Mouse (Mus musculus): ENCODE data around the gene Ppp1r13l. TPM values are rescaled to one million over a fixed set of nuclear protein-coding genes. Genes with fewer than 3 reads are reported as not detected.

Ppp1r13l gene
- total and polyA plus RNA-seq, 2 experiments = 0.18 to 4.6 TPM

GRCm38 (mm10) chr7:19356311-19356710 lies 3.2 kb upstream of the Ppp1r13l start:
- Histone ChIP-seq H3K79me2 (ENCODE audit: control insufficient read depth, insufficient read depth, low read length) (no peaks in the 10 kb centered on the region), H3K27me3 (ENCODE audit: control insufficient read depth, insufficient read depth, low read length) (no peaks in the 10 kb centered on the region), H3K4me1 (ENCODE audit: control insufficient read depth, insufficient read depth, low read length) (0 out of 2 replicates have a peak, but pooled peaks cover 2% of the 10 kb centered on the region), H3K36me3 (ENCODE audit: control insufficient read depth, insufficient read depth, low read length) (no peaks in the 10 kb centered on the region), H3K4me3 (ENCODE audit: insufficient read depth, low read depth, low read length) (no peak overlapping the region), H3K27ac (replicated peaks; ENCODE audit: insufficient read depth, low read depth, low read length) (no peak overlapping the region), H3K9ac (ENCODE audit: low read depth, low read length) (no peak overlapping the region)
- WGBS = 79% methylated on average over 10 of the region's 10 CpGs
- no peak for TF ChIP-seq CTCF (IDR thresholded peaks at IDR 0.05; ENCODE audit: low read depth, low read length)
- TF ChIP-seq POLR2A (IDR thresholded peaks at IDR 0.05; ENCODE audit: extremely low read depth, insufficient read depth, low read length) = no peak
- DNase-seq (ENCODE audit: extremely low read depth, low read depth, low spot score) = no peak

- 0 out of 2 replicates have a peak, but pooled peaks cover 2% of the 10 kb centered on the region for H3K4me1 ChIP-seq (ENCODE audit: control insufficient read depth, insufficient read depth, low read length)
- H3K79me2 ChIP-seq (ENCODE audit: control insufficient read depth, insufficient read depth, low read length) = no peaks in the 10 kb centered on the region
- H3K9ac ChIP-seq (ENCODE audit: low read depth, low read length) = no peak overlapping the region
- H3K36me3 ChIP-seq (ENCODE audit: control insufficient read depth, insufficient read depth, low read length) = no peaks in the 10 kb centered on the region
- TF ChIP-seq CTCF (IDR thresholded peaks at IDR 0.05; ENCODE audit: low read depth, low read length) (no peak), POLR2A (IDR thresholded peaks at IDR 0.05; ENCODE audit: extremely low read depth, insufficient read depth, low read length) (no peak)
- H3K27me3 ChIP-seq (ENCODE audit: control insufficient read depth, insufficient read depth, low read length) = no peaks in the 10 kb centered on the region
- no peak overlapping the region for H3K4me3 ChIP-seq (ENCODE audit: insufficient read depth, low read depth, low read length)
- WGBS = 93% methylated on average over 25 of the region's 25 CpGs
- no peak overlapping the region for H3K27ac ChIP-seq (replicated peaks; ENCODE audit: insufficient read depth, low read depth, low read length)
- no peak for DNase-seq (ENCODE audit: extremely low read depth, low read depth, low spot score)
These were observed 1.9 kb upstream of the Ppp1r13l start for GRCm38 (mm10) chr7:19357381-19358375.

- H3K79me2 ChIP-seq (ENCODE audit: control insufficient read depth, insufficient read depth, low read length) = no peaks in the 10 kb centered on the region
- H3K36me3 ChIP-seq (ENCODE audit: control insufficient read depth, insufficient read depth, low read length) = no peaks in the 10 kb centered on the region
- TF ChIP-seq POLR2A (IDR thresholded peaks at IDR 0.05; ENCODE audit: extremely low read depth, insufficient read depth, low read length) = no peak
- no peak for TF ChIP-seq CTCF (IDR thresholded peaks at IDR 0.05; ENCODE audit: low read depth, low read length)
- 13% methylated on average over 13 of the region's 13 CpGs for WGBS
- no peaks in the 10 kb centered on the region for H3K27me3 ChIP-seq (ENCODE audit: control insufficient read depth, insufficient read depth, low read length)
- no peak overlapping the region for H3K9ac ChIP-seq (ENCODE audit: low read depth, low read length)
- DNase-seq (ENCODE audit: extremely low read depth, low read depth, low spot score) = no peak
- peak overlapping the region; percentile 90 for H3K4me3 ChIP-seq (ENCODE audit: insufficient read depth, low read depth, low read length)
- H3K27ac ChIP-seq (replicated peaks; ENCODE audit: insufficient read depth, low read depth, low read length) = no peak overlapping the region
- peaks cover 4% of the 10 kb centered on the region; the same call in 1 of the 2 replicates for H3K4me1 ChIP-seq (ENCODE audit: control insufficient read depth, insufficient read depth, low read length)
These were observed 915 bp upstream of the Ppp1r13l start for GRCm38 (mm10) chr7:19358634-19359033.

GRCm38 (mm10) chr7:19359892-19360641 lies 518 bp downstream of the Ppp1r13l start:
- peak overlapping the region; percentile 90 for H3K4me3 ChIP-seq (ENCODE audit: insufficient read depth, low read depth, low read length)
- peaks cover 4% of the 10 kb centered on the region; the same call in 1 of the 2 replicates for H3K4me1 ChIP-seq (ENCODE audit: control insufficient read depth, insufficient read depth, low read length)
- WGBS = under 1% methylated on average over 45 of the region's 45 CpGs
- no peaks in the 10 kb centered on the region for H3K79me2 ChIP-seq (ENCODE audit: control insufficient read depth, insufficient read depth, low read length)
- DNase-seq (ENCODE audit: extremely low read depth, low read depth, low spot score) = peak; percentile 82
- no peaks in the 10 kb centered on the region for H3K27me3 ChIP-seq (ENCODE audit: control insufficient read depth, insufficient read depth, low read length)
- TF ChIP-seq POLR2A (IDR thresholded peaks at IDR 0.05; ENCODE audit: extremely low read depth, insufficient read depth, low read length) = no peak
- no peak for TF ChIP-seq CTCF (IDR thresholded peaks at IDR 0.05; ENCODE audit: low read depth, low read length)
- peak overlapping the region; percentile 67 for H3K9ac ChIP-seq (ENCODE audit: low read depth, low read length)
- peak overlapping the region; percentile 50 for H3K27ac ChIP-seq (replicated peaks; ENCODE audit: insufficient read depth, low read depth, low read length)
- H3K36me3 ChIP-seq (ENCODE audit: control insufficient read depth, insufficient read depth, low read length) = no peaks in the 10 kb centered on the region

- peak overlapping the region; percentile 78 for H3K4me3 ChIP-seq (ENCODE audit: insufficient read depth, low read depth, low read length)
- TF ChIP-seq CTCF (IDR thresholded peaks at IDR 0.05; ENCODE audit: low read depth, low read length) = no peak
- no peak for TF ChIP-seq POLR2A (IDR thresholded peaks at IDR 0.05; ENCODE audit: extremely low read depth, insufficient read depth, low read length)
- no peaks in the 10 kb centered on the region for H3K36me3 ChIP-seq (ENCODE audit: control insufficient read depth, insufficient read depth, low read length)
- WGBS = 1% methylated on average over 27 of the region's 27 CpGs
- H3K79me2 ChIP-seq (ENCODE audit: control insufficient read depth, insufficient read depth, low read length) = no peaks in the 10 kb centered on the region
- peaks cover 4% of the 10 kb centered on the region; the same call in 1 of the 2 replicates for H3K4me1 ChIP-seq (ENCODE audit: control insufficient read depth, insufficient read depth, low read length)
- peak overlapping the region; percentile 73 for H3K9ac ChIP-seq (ENCODE audit: low read depth, low read length)
- H3K27me3 ChIP-seq (ENCODE audit: control insufficient read depth, insufficient read depth, low read length) = no peaks in the 10 kb centered on the region
- peak overlapping the region; percentile 50 for H3K27ac ChIP-seq (replicated peaks; ENCODE audit: insufficient read depth, low read depth, low read length)
- DNase-seq (ENCODE audit: extremely low read depth, low read depth, low spot score) = peak; percentile 94
These were observed 1.4 kb downstream of the Ppp1r13l start for GRCm38 (mm10) chr7:19360944-19361343.
